ENCODE assay signal across 8 mouse cellular contexts in the genomic region with DNA sequence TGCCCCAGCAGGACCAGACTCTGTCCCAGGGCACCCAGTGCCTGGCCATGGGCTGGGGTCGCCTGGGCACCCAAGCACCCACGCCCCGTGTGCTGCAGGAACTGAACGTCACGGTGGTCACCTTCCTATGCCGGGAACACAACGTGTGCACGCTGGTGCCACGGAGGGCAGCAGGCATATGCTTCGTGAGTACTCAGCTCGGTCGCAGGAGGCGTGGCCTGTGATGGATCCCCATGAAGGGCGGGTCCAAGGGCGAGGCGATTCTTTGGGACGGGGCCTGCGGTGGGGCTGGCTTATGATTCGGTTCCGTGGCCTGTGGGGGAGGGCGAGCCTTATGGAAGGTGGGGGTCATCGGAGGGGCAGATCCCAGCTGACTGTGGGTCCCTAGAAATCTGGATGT. TPM values are rescaled to one million over a fixed set of nuclear protein-coding genes. Genes with fewer than 3 reads are reported as not detected.
DNase-seq lines count a peak whose midpoint lies in the region; ATAC-seq and TF ChIP-seq lines count a peak whose summit lies in the region.

No protein-coding gene starts in this region.

- intact Hi-C loops in left cerebral cortex, postnatal 36 days (cut with DNase I): loop anchor here (5.0 kb wide), 2 partner anchors 40 to 50 kb away; partner anchors contain the start of gene R3hdm4

- no peak overlapping the region for H3K9ac ChIP-seq in lung, postnatal 0 days (replicated peaks; ENCODE audit: low read depth)
- H3K9ac ChIP-seq in forebrain, embryonic 13.5 days: no peak overlapping the region
- H3K9ac ChIP-seq in limb, embryonic 14.5 days (ENCODE audit: low read depth, low read length, severe bottlenecking): 0 out of 2 replicates have a peak overlapping the region, but pooled peaks have one; percentile 38
- peak overlapping the region; percentile 43; the same call in 1 of the 2 replicates for H3K9ac ChIP-seq in neural tube, embryonic 13.5 days

- H3K9me3 ChIP-seq in lung, postnatal 0 days (ENCODE audit: low read length): no peaks in the 10 kb centered on the region
- no peaks in the 10 kb centered on the region for H3K9me3 ChIP-seq in forebrain, embryonic 13.5 days (replicated peaks)
- H3K9me3 ChIP-seq in limb, embryonic 14.5 days (ENCODE audit: control insufficient read depth, low read length): no peaks in the 10 kb centered on the region
- H3K9me3 ChIP-seq in neural tube, embryonic 13.5 days: no peaks in the 10 kb centered on the region

- no peak for TF ChIP-seq EP300 in lung, postnatal 0 days (IDR thresholded peaks at IDR 0.05)

- H3K4me3 ChIP-seq in lung, postnatal 0 days (ENCODE audit: low read depth, low read length): no peak overlapping the region
- peak overlapping the region; percentile 7; the same call in 1 of the 2 replicates for H3K4me3 ChIP-seq in forebrain, embryonic 13.5 days
- H3K4me3 ChIP-seq in limb, embryonic 14.5 days (replicated peaks; ENCODE audit: low read length): peak overlapping the region; percentile 16; the same call in 1 of the 2 replicates
- no peak overlapping the region for H3K4me3 ChIP-seq in neural tube, embryonic 13.5 days

- ATAC-seq in lung, postnatal 0 days: peak; percentile 13; the same call in 1 of the 2 replicates
- ATAC-seq in forebrain, embryonic 13.5 days: peak; percentile 41; the same call in 1 of the 2 replicates
- peak; percentile 38; the same call in 1 of the 2 replicates for ATAC-seq in limb, embryonic 14.5 days (ENCODE audit: low FRiP score, low read depth)
- no peak for ATAC-seq in neural tube, embryonic 13.5 days (ENCODE audit: low read depth)

- no peaks in the 10 kb centered on the region for H3K27me3 ChIP-seq in lung, postnatal 0 days (replicated peaks; ENCODE audit: insufficient read depth, low read length)
- H3K27me3 ChIP-seq in forebrain, embryonic 13.5 days: peaks cover 42% of the 10 kb centered on the region
- no peaks in the 10 kb centered on the region for H3K27me3 ChIP-seq in limb, embryonic 14.5 days (ENCODE audit: control insufficient read depth, insufficient read depth, low read length)
- peaks cover 33% of the 10 kb centered on the region for H3K27me3 ChIP-seq in neural tube, embryonic 13.5 days

- 0 out of 2 replicates have a peak, but pooled peaks cover 4% of the 10 kb centered on the region for H3K4me1 ChIP-seq in lung, postnatal 0 days (ENCODE audit: insufficient read depth, low read depth, low read length)
- peaks cover 7% of the 10 kb centered on the region for H3K4me1 ChIP-seq in forebrain, embryonic 13.5 days
- H3K4me1 ChIP-seq in limb, embryonic 14.5 days (ENCODE audit: control insufficient read depth, insufficient read depth, low read length): peaks cover 6% of the 10 kb centered on the region; the same call in 1 of the 2 replicates
- H3K4me1 ChIP-seq in neural tube, embryonic 13.5 days (replicated peaks): peaks cover 21% of the 10 kb centered on the region

- H3K36me3 ChIP-seq in lung, postnatal 0 days (ENCODE audit: insufficient read depth, low read length): no peaks in the 10 kb centered on the region
- no peaks in the 10 kb centered on the region for H3K36me3 ChIP-seq in forebrain, embryonic 13.5 days (ENCODE audit: poor library complexity, severe bottlenecking)
- no peaks in the 10 kb centered on the region for H3K36me3 ChIP-seq in limb, embryonic 14.5 days (ENCODE audit: control insufficient read depth, insufficient read depth, low read length)
- H3K36me3 ChIP-seq in neural tube, embryonic 13.5 days: no peaks in the 10 kb centered on the region

- DNase-seq in lung, postnatal 0 days (ENCODE audit: low spot score): peak; percentile 41
- no peak for DNase-seq in lung, postnatal 25 days (ENCODE audit: low spot score)
- DNase-seq in limb, embryonic 14.5 days (ENCODE audit: low spot score): no peak
- DNase-seq in left cerebral cortex, postnatal 36 days (ENCODE audit: low spot score in 2 of 2): no peak
- no peak for DNase-seq in cerebellum, postnatal 4 days (ENCODE audit: low spot score in 2 of 2)
- DNase-seq in right cerebral cortex, postnatal 14 days: no peak

- H3K4me2 ChIP-seq in lung, postnatal 0 days (replicated peaks; ENCODE audit: low read depth, low read length): peak overlapping the region; percentile 33
- H3K4me2 ChIP-seq in forebrain, embryonic 13.5 days: peak overlapping the region; percentile 35
- peak overlapping the region; percentile 43 for H3K4me2 ChIP-seq in limb, embryonic 14.5 days (replicated peaks; ENCODE audit: low read depth, low read length, severe bottlenecking)
- peak overlapping the region; percentile 37 for H3K4me2 ChIP-seq in neural tube, embryonic 13.5 days

- no peak for TF ChIP-seq POLR2A in limb, embryonic 14.5 days (IDR thresholded peaks at IDR 0.05; ENCODE audit: borderline replicate concordance, extremely low read depth, insufficient read depth, insufficient read length)

- WGBS in lung, postnatal 0 days: 6% methylated on average over 22 of the region's 22 CpGs
- WGBS in forebrain, embryonic 13.5 days: 7% methylated on average over 22 of the region's 22 CpGs
- 7% methylated on average over 22 of the region's 22 CpGs for WGBS in limb, embryonic 14.5 days
- WGBS in neural tube, embryonic 13.5 days: 8% methylated on average over 22 of the region's 22 CpGs

- TF ChIP-seq CTCF in lung, postnatal 0 days (IDR thresholded peaks at IDR 0.05): no peak

- no peak overlapping the region for H3K27ac ChIP-seq in lung, postnatal 0 days (ENCODE audit: low read length)
- H3K27ac ChIP-seq in forebrain, embryonic 13.5 days: no peak overlapping the region
- H3K27ac ChIP-seq in limb, embryonic 14.5 days (replicated peaks; ENCODE audit: low read depth, low read length): no peak overlapping the region
- H3K27ac ChIP-seq in neural tube, embryonic 13.5 days (replicated peaks): no peak overlapping the region

RNA-seq across cellular contexts. Expression of gene Elane, which starts 4.1 kb away (rescaled TPM):
- polyA plus RNA-seq in lung, postnatal 0 days (2015; fragmentation: Nextera tagmentation; extraction: Ambion mirVana): 0.92 TPM in 1 of 2 replicates, not detected in the other
- polyA plus RNA-seq in forebrain, embryonic 13.5 days (2015; fragmentation: Nextera tagmentation; extraction: Ambion mirVana): 0.24 TPM in 1 of 2 replicates, not detected in the other
- polyA plus RNA-seq in limb, embryonic 14.5 days (2012; rRNA removed): 0.35 and 1.8 TPM in 2 replicates
- 0.62 and 1.2 TPM in 2 replicates for polyA plus RNA-seq in limb, embryonic 14.5 days (2014; fragmentation: Nextera tagmentation; extraction: Ambion mirVana)
- 0.67 TPM in 1 of 2 replicates, not detected in the other for polyA plus RNA-seq in neural tube, embryonic 13.5 days (2015; fragmentation: Nextera tagmentation; extraction: Ambion mirVana)
- not detected for total RNA-seq in left cerebral cortex, postnatal 36 days (2021)

RNA-seq across cellular contexts. Expression of gene Plppr3, which starts 7.5 kb away (rescaled TPM):
- polyA plus RNA-seq in lung, postnatal 0 days (2015; fragmentation: Nextera tagmentation; extraction: Ambion mirVana): 3.9 and 4.8 TPM in 2 replicates
- 290 and 308 TPM in 2 replicates for polyA plus RNA-seq in forebrain, embryonic 13.5 days (2015; fragmentation: Nextera tagmentation; extraction: Ambion mirVana)
- polyA plus RNA-seq in limb, embryonic 14.5 days (2012; rRNA removed): 220 and 326 TPM in 2 replicates
- polyA plus RNA-seq in limb, embryonic 14.5 days (2014; fragmentation: Nextera tagmentation; extraction: Ambion mirVana): 61.5 and 79.7 TPM in 2 replicates
- 343 and 361 TPM in 2 replicates for polyA plus RNA-seq in neural tube, embryonic 13.5 days (2015; fragmentation: Nextera tagmentation; extraction: Ambion mirVana)
- total RNA-seq in left cerebral cortex, postnatal 36 days (2021): 10 to 100 TPM; 50.4 to 57.1 TPM

RNA-seq across cellular contexts. Expression of gene Prtn3, which starts 7.7 kb away (rescaled TPM):
- polyA plus RNA-seq in lung, postnatal 0 days (2015; fragmentation: Nextera tagmentation; extraction: Ambion mirVana): 2.2 and 2.4 TPM in 2 replicates
- polyA plus RNA-seq in forebrain, embryonic 13.5 days (2015; fragmentation: Nextera tagmentation; extraction: Ambion mirVana): 12.8 and 15.9 TPM in 2 replicates
- 10.3 and 17.3 TPM in 2 replicates for polyA plus RNA-seq in limb, embryonic 14.5 days (2012; rRNA removed)
- polyA plus RNA-seq in limb, embryonic 14.5 days (2014; fragmentation: Nextera tagmentation; extraction: Ambion mirVana): 5.9 and 8.2 TPM in 2 replicates
- 14.3 and 14.7 TPM in 2 replicates for polyA plus RNA-seq in neural tube, embryonic 13.5 days (2015; fragmentation: Nextera tagmentation; extraction: Ambion mirVana)
- total RNA-seq in left cerebral cortex, postnatal 36 days (2021): 1 to 10 TPM; 2.2 to 2.4 TPM

RNA-seq across cellular contexts. Expression of gene Cfd, which starts 8.7 kb away (rescaled TPM):
- not detected in 2 replicates for polyA plus RNA-seq in lung, postnatal 0 days (2015; fragmentation: Nextera tagmentation; extraction: Ambion mirVana)
- not detected in 2 replicates for polyA plus RNA-seq in forebrain, embryonic 13.5 days (2015; fragmentation: Nextera tagmentation; extraction: Ambion mirVana)
- 1.1 and 2.3 TPM in 2 replicates for polyA plus RNA-seq in limb, embryonic 14.5 days (2012; rRNA removed)
- not detected in 2 replicates for polyA plus RNA-seq in limb, embryonic 14.5 days (2014; fragmentation: Nextera tagmentation; extraction: Ambion mirVana)
- not detected in 2 replicates for polyA plus RNA-seq in neural tube, embryonic 13.5 days (2015; fragmentation: Nextera tagmentation; extraction: Ambion mirVana)
- not detected for total RNA-seq in left cerebral cortex, postnatal 36 days (2021)

RNA-seq across cellular contexts. Expression of gene Med16, which starts 26.7 kb away (rescaled TPM):
- polyA plus RNA-seq in lung, postnatal 0 days (2015; fragmentation: Nextera tagmentation; extraction: Ambion mirVana): 32.0 and 32.8 TPM in 2 replicates
- polyA plus RNA-seq in forebrain, embryonic 13.5 days (2015; fragmentation: Nextera tagmentation; extraction: Ambion mirVana): 49.0 and 59.0 TPM in 2 replicates
- 54.6 and 73.8 TPM in 2 replicates for polyA plus RNA-seq in limb, embryonic 14.5 days (2012; rRNA removed)
- 33.4 and 38.3 TPM in 2 replicates for polyA plus RNA-seq in limb, embryonic 14.5 days (2014; fragmentation: Nextera tagmentation; extraction: Ambion mirVana)
- polyA plus RNA-seq in neural tube, embryonic 13.5 days (2015; fragmentation: Nextera tagmentation; extraction: Ambion mirVana): 47.4 and 49.0 TPM in 2 replicates
- 10 to 100 TPM; 53.2 to 60.6 TPM for total RNA-seq in left cerebral cortex, postnatal 36 days (2021)

Comparison
In these comparisons a context has a peak if more than half of its experiments do, and no peak if none do; other contexts are left out.
1. H3K4me3 ChIP-seq: peak in forebrain, embryonic 13.5 days (single experiment) and limb, embryonic 14.5 days (single experiment); none in lung, postnatal 0 days (single experiment) and neural tube, embryonic 13.5 days (single experiment).
2. H3K9ac ChIP-seq: peak in limb, embryonic 14.5 days (single experiment) and neural tube, embryonic 13.5 days (single experiment); none in lung, postnatal 0 days (single experiment) and forebrain, embryonic 13.5 days (single experiment).
3. RNA of gene Plppr3, which starts 7.5 kb away (polyA plus RNA-seq): 343 to 361 TPM in neural tube, embryonic 13.5 days, 290 to 308 TPM in forebrain, embryonic 13.5 days and 61.5 to 326 TPM in limb, embryonic 14.5 days; 3.9 to 4.8 TPM in lung, postnatal 0 days; every median in the first group is over 10 times any median in the second.
4. Peak in every context shown above with its lines, with median percentiles within 50 percentile points of each other: H3K4me2 ChIP-seq.